Mouse (Mus musculus): ENCODE measurements around the gene Prl7a1. TPM values are rescaled to one million over a fixed set of nuclear protein-coding genes. Genes with fewer than 3 reads are reported as not detected.

Gene Prl7a1
- not detected in 2 replicates for polyA plus RNA-seq (2012; rRNA removed)

GRCm38 (mm10) chr13:27642393-27642792 is at the start of gene Prl7a1:
Gene Prl7a1 (minus strand): TSS chr13:27642493.

GRCm38 (mm10) chr13:27667936-27668335 is 25.6 kb upstream of the Prl7a1 start, which contains the start of gene Prl7a2:
Gene Prl7a2 (minus strand): TSS chr13:27668036.

GRCm38 (mm10) chr13:27610482-27610881 is 31.8 kb downstream of the Prl7a1 start, which contains the start of gene Prl7b1:
Gene Prl7b1 (minus strand): TSS chr13:27610582.

Other genes starting within 250 kb of the Prl7a1 start
- not detected in 2 replicates for gene Prl8a6, start 203.8 kb downstream of the Prl7a1 start, polyA plus RNA-seq (2012; rRNA removed)
- gene Prl8a8, start 129.3 kb downstream of the Prl7a1 start, polyA plus RNA-seq (2012; rRNA removed) = not detected in 2 replicates
- gene Prl8a9, start 77.9 kb downstream of the Prl7a1 start, polyA plus RNA-seq (2012; rRNA removed) = not detected in 2 replicates
- not detected in 2 replicates for gene Prl8a1, start 60.3 kb downstream of the Prl7a1 start, polyA plus RNA-seq (2012; rRNA removed)
- not detected in 2 replicates for gene Prl7b1, start 31.9 kb downstream of the Prl7a1 start, polyA plus RNA-seq (2012; rRNA removed)
- not detected in 2 replicates for gene Prl7a2, start 25.5 kb upstream of the Prl7a1 start, polyA plus RNA-seq (2012; rRNA removed)
- gene Prl7d1, start 74.2 kb upstream of the Prl7a1 start, polyA plus RNA-seq (2012; rRNA removed) = not detected in 2 replicates
- gene Prl7c1, start 138.3 kb upstream of the Prl7a1 start, polyA plus RNA-seq (2012; rRNA removed) = not detected in 2 replicates
- not detected in 2 replicates for gene Prl2a1, start 159.2 kb upstream of the Prl7a1 start, polyA plus RNA-seq (2012; rRNA removed)
- gene Prl2c1, start 206.8 kb upstream of the Prl7a1 start, polyA plus RNA-seq (2012; rRNA removed) = not detected in 2 replicates

All from central nervous system, embryonic 14 days (tissue).